Mouse (Mus musculus) liver, embryonic 16.5 days (tissue): Measurements from ENCODE around the gene Unc119b. TPM values are rescaled to one million over a fixed set of nuclear protein-coding genes. Genes with fewer than 3 reads are reported as not detected.
A peak's percentile ranks its signal among the peaks of the same experiment; 100 is the strongest.

Experiments used
- ATAC-seq: fragments of 200-750 bp; cut with Nextera tagmentation; 2 replicates; pipeline ENCODE4 v1.8.0; 2017; ENCODE audit warnings: low read depth, mild to moderate bottlenecking, moderate number of reproducible peaks, moderate library complexity
- H3K27ac ChIP-seq: fragments of 300-500 bp; sonication (generic); 2 replicates; pipeline ENCODE4 v1.5.1; 2014; ENCODE audit warnings: mild to moderate bottlenecking, low read length
- H3K27me3 ChIP-seq: fragments of 300-500 bp; sonication (generic); 2 replicates; pipeline ENCODE4 v1.6.1; 2014; ENCODE audit warnings: low read depth, low read length, mixed read lengths; ENCODE audit not compliant: control insufficient read depth, insufficient read depth
- H3K36me3 ChIP-seq: fragments of 300-500 bp; sonication (generic); 2 replicates; pipeline ENCODE4 v1.6.1; 2014; ENCODE audit warnings: mild to moderate bottlenecking; ENCODE audit not compliant: control insufficient read depth, insufficient read depth
- H3K4me1 ChIP-seq: fragments of 300-500 bp; sonication (generic); 2 replicates; pipeline ENCODE4 v1.6.1; 2014; ENCODE audit warnings: low read depth, low read length, mixed read lengths; ENCODE audit not compliant: control insufficient read depth
- H3K4me2 ChIP-seq: fragments of 300-500 bp; sonication (generic); 2 replicates; pipeline ENCODE4 v1.6.1; 2014; ENCODE audit warnings: low read depth, low read length, mixed read lengths
- H3K4me3 ChIP-seq: fragments of 300-500 bp; sonication (generic); 2 replicates; pipeline ENCODE4 v1.5.1; 2014; ENCODE audit warnings: low read depth, mild to moderate bottlenecking, low read length
- H3K9ac ChIP-seq: fragments of 300-500 bp; sonication (generic); 2 replicates; pipeline ENCODE4 v1.6.1; 2014; ENCODE audit warnings: low read depth, low read length
- H3K9me3 ChIP-seq: fragments of 300-500 bp; sonication (generic); replicated peaks from 2 replicates; pipeline ENCODE4 v1.6.1; 2016; ENCODE audit warnings: low read length; ENCODE audit not compliant: control insufficient read depth
- WGBS: fragments of 180-500 bp; shearing (Covaris S2); extraction: QIAGEN DNeasy Blood & Tissue Kit; methylation state at CpG from one replicate; pipeline ENCODE4 v1.1.7; 2014; ENCODE audit not compliant: insufficient replicate concordance; 5-methylcytosine and 5-hydroxymethylcytosine counted together
- polyA plus RNA-seq: library from polyadenylated mRNA; unstranded; fragments of >200 nt; fragmentation: Nextera tagmentation; extraction: Ambion mirVana; gene quantifications from 2 replicates; pipeline ENCODE4 v1.2.1, GENCODE M21; 2015

Unc119b gene
- polyA plus RNA-seq, 1 experiment from 2014 or later = 8.1 TPM

DNA sequence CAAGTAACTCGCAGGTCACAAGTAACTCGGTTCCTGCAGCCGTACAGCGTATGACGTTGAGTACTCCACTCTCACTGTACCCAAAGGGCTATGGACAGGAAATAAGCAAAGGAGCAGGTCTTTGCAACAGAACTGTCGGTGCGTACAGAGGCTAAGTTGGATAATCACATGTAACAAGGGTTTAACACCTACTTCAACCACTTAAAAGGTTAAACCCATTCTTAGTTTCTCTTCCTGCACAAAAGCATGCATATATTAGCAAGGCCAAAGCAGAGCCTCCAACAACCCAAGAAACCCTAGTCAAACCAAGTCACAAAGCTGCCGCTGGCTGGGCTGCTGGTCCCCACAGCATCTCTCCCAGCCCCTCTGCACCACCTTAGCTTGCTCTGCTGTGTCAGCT, 2.3 kb downstream of the Unc119b start:
- WGBS = 87% methylated on average over 8 of the region's 8 CpGs
- Histone ChIP-seq H3K9ac (no peak overlapping the region), H3K4me3 (no peak overlapping the region), H3K27me3 (no peaks in the 10 kb centered on the region; the same call in 1 of the 2 replicates), H3K4me1 (peaks cover 8% of the 10 kb centered on the region), H3K36me3 (no peaks in the 10 kb centered on the region), H3K27ac (no peak overlapping the region), H3K4me2 (no peak overlapping the region), H3K9me3 (no peaks in the 10 kb centered on the region)
- no peak for ATAC-seq

DNA sequence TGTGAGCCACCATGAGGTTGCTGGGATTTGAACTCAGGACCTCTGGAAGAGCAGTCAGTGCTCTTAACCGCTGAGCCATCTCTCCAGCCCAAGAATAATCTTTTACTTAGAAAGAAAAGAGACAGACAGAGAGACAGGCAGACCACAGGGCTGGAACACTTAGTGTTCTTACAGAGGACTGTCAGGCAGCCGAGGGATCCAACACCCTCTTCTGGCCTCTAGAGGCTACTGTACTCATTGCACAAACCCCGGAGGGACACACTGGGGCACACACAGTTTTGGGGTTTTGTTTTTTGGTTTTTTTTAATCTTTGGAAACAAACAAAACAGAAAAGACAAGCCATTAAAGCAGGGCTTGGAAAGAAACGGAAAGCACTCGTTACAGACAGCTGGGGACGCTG, 5.4 kb downstream of the Unc119b start:
- no peaks in the 10 kb centered on the region for H3K36me3 ChIP-seq
- H3K27me3 ChIP-seq = no peaks in the 10 kb centered on the region
- no peak for ATAC-seq
- no peak overlapping the region for H3K4me3 ChIP-seq
- H3K9me3 ChIP-seq = no peaks in the 10 kb centered on the region
- H3K9ac ChIP-seq = no peak overlapping the region
- H3K4me1 ChIP-seq = peaks cover 8% of the 10 kb centered on the region
- 77% methylated on average over 6 of the region's 6 CpGs for WGBS
- no peak overlapping the region for H3K4me2 ChIP-seq
- H3K27ac ChIP-seq = no peak overlapping the region

DNA sequence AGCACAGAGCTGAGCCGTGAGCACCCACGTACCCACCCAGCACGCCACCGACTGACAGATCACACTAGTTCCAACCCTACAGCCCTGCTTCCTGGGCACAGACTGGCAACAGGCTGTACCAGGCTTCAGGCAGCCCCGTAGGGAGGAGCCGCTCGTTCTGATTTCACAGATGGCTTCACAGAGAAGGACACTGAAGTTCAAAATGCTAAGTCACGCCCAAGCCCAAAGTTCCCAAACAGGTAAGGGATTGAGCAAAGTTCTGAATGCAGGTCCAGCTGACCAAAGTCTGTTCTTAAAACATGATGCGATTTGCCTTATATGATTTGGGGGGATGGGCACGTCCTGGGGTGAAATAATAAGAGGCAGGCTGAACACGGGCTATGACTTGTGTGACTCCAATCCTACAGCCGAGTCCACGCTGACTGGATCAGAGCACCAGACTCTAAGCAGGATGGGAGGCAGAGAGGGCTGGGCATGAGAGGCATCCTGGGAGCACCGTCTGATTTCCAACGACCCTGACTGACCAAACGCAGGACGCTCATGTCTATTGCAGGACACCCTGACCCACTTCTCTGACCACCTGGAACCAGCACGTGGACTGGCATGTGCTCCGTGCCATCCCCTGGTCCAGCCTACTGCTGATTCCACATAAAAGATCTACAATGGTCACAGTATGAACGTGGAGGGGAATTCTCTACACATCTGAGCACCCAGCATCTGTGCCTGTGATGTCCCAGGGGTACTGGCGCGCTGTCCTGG, 7.2 kb downstream of the Unc119b start:
- Histone ChIP-seq H3K9ac (no peak overlapping the region), H3K36me3 (no peaks in the 10 kb centered on the region), H3K27me3 (no peaks in the 10 kb centered on the region), H3K4me3 (no peak overlapping the region), H3K9me3 (no peaks in the 10 kb centered on the region), H3K4me2 (no peak overlapping the region), H3K4me1 (no peaks in the 10 kb centered on the region), H3K27ac (no peak overlapping the region)
- ATAC-seq = no peak
- 84% methylated on average over 22 of the region's 22 CpGs for WGBS

DNA sequence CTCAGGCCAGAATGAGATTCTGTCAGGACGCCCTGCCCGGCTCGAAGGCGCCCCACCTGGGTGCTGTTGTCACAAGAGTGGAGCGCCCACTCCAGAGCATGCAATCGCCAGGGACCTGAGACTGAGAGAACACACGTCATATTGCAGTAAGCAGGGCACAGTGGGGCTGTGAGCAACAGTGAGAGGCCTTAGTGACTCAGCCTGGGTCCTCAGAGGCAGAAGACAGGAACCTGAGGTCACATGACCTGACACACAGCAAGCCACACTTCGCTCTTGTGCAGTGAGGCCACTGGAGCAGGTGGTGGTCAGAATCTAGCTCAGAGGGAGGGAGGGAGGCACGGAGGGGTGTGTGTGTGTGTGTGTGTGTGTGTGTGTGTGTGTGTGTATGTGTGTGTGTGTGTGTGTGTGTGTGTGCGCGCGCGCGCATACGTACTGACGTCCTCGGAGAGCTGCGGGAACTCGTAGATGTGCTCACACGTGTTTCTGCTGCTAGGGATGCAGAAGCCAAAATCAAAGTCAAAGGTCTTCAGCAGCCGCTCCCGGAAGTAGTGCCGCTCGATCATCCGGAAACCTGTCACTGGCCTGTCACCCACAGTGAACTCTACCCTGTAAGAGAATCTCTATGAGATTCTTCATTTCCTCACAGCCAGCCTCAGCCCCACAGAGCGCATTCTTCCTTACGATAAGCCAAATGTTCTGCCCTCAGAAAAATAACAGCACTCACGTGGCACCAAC, 8.0 kb downstream of the Unc119b start:
- no peak for ATAC-seq

DNA sequence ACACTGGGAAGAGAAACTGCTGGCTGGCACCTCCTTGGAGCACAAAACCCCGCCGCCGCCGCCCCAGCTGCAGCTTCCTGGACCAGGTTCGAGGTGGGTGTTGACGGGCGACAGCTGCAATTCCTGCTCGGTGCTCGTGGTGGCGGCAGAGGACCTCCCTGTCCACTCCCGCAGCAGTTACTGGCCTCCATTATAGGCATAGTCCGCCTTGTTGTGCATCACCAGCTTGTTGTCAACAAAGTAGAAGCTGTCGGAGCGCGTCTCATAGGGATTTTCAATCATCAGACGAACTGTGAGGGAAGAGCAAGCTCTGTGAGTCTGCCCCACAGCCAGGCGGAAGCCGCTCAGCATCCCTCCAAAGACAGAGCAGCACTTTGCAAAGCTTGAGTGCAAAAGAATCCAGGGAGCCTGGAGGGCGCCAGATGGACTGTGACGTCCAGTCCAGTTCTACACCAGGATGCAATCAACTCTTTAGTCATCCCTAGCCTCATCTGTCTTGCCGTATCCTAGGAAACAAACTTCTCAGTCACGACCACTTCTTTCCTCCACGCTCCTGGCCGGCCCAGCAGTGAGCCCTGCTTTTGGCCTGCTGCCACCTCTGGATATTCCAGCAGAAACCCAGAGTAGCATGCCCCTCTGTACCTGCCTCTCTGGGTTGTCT, 9.4 kb downstream of the Unc119b start:
- no peak for ATAC-seq
- Histone ChIP-seq H3K9me3 (no peaks in the 10 kb centered on the region), H3K4me3 (no peak overlapping the region), H3K4me2 (no peak overlapping the region), H3K9ac (no peak overlapping the region), H3K27ac (no peak overlapping the region), H3K4me1 (no peaks in the 10 kb centered on the region; the same call in 1 of the 2 replicates), H3K27me3 (no peaks in the 10 kb centered on the region), H3K36me3 (no peaks in the 10 kb centered on the region)
- 32% methylated on average over 24 of the region's 24 CpGs for WGBS

More for the DNA sequence above, 8.0 kb downstream of the Unc119b start:
- Histone ChIP-seq H3K9me3 (no peaks in the 10 kb centered on the region), H3K36me3 (no peaks in the 10 kb centered on the region), H3K27me3 (no peaks in the 10 kb centered on the region), H3K9ac (no peak overlapping the region), H3K4me2 (no peak overlapping the region), H3K27ac (no peak overlapping the region), H3K4me1 (no peaks in the 10 kb centered on the region; the same call in 1 of the 2 replicates), H3K4me3 (no peak overlapping the region)
- 85% methylated on average over 28 of the region's 28 CpGs for WGBS

DNA sequence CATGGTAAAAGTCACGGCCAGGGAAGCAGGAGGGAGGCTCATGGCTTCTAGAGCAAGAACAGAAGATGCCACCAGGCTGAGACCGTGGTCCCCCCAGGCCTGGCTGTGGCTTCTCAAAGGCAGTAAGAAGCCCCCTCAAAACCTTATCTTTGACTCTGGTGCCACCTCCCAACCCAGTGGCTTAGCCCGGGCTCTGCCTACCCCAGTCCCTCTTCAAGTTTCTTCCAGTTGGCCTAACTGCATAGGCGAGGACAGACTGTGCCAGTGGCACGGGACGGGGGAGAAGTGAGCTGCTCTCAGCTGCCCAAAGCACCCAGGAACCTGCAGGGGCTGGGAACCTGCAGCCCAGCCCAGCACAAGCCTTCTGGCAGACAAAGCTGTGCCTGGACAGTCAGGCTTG, 10.1 kb downstream of the Unc119b start:
- H3K27ac ChIP-seq = no peak overlapping the region
- 82% methylated on average over 6 of the region's 6 CpGs for WGBS
- H3K36me3 ChIP-seq = no peaks in the 10 kb centered on the region
- ATAC-seq = no peak
- H3K9ac ChIP-seq = no peak overlapping the region
- no peaks in the 10 kb centered on the region; the same call in 1 of the 2 replicates for H3K4me1 ChIP-seq
- H3K4me3 ChIP-seq = no peak overlapping the region
- H3K4me2 ChIP-seq = no peak overlapping the region
- H3K9me3 ChIP-seq = no peaks in the 10 kb centered on the region
- no peaks in the 10 kb centered on the region for H3K27me3 ChIP-seq

DNA sequence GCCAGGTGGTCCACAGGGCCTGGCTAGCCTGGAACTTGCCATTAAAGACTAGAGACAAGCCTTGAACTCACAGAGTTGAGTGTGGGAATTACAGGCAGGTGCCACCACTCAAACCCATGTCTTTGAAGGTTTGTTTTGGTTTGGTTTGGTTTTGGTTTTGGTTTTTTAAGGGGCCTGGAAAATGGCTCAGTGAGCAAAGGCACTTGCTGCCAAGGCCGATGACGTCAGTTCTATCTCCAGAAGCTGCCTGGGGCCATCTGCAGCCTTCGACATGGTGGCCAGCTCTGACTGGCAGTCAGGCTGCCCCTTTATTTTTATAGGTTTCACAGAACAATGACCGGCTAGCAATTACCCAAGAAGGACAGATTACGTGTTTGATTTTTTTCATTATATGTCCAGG, 13.8 kb downstream of the Unc119b start:
- Histone ChIP-seq H3K27me3 (no peaks in the 10 kb centered on the region), H3K36me3 (no peaks in the 10 kb centered on the region), H3K9me3 (no peaks in the 10 kb centered on the region), H3K4me1 (peaks cover 15% of the 10 kb centered on the region), H3K27ac (no peak overlapping the region), H3K9ac (no peak overlapping the region), H3K4me3 (no peak overlapping the region), H3K4me2 (no peak overlapping the region)
- whole genome bisulfite sequencing = 68% methylated on average over 5 of the region's 5 CpGs
- no peak for ATAC-seq

DNA sequence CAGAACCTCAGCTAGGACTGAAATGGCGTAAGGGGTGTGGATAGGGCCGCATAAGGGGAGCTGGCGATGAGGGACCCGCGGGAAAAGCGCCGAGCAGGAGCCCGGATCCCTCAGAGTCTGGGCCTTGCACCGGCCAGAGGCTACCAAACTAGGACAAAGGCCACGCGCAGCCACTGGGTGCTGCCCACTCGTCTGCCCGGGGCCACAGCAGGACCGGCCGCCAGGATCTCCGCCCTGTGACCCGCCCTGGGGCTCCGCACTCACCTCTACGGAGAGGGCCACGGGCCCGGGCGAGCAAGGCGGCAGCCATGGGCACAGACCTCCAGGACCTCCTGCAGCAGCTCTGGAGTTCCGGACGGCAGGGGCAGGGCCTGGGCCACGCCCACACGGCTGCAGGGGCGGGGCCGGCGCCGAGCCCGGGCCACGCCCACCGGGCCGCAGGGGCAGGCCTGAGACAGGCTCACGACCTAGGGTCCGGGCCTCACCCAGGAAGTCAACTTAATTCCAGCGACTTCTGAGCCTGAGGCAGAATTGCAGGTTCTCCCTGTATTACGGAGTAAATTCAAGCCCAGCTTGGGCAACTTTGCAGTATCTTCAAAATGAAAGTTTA, 15.7 kb downstream of the Unc119b start, which contains the start of gene Acads:
Gene Acads, minus strand, starts transcription at position 386 of the 610 bp plus-strand sequence.
- Histone ChIP-seq H3K27ac (peak within 1 kb of the TSS; percentile 60), H3K4me1 (peaks cover 15% of the 10 kb centered on the region), H3K9ac (peak within 1 kb of the TSS; percentile 78), H3K4me2 (peak within 1 kb of the TSS; percentile 85), H3K4me3 (peak within 1 kb of the TSS; percentile 81), H3K36me3 (no peaks in the 10 kb centered on the region), H3K9me3 (no peaks in the 10 kb centered on the region), H3K27me3 (no peaks in the 10 kb centered on the region)
- ATAC-seq = peak; percentile 91
- WGBS = under 1% methylated on average over 39 of the region's 39 CpGs
